Mouse (Mus musculus) stomach, embryonic 16.5 days (tissue): ENCODE measurements around the gene Dtymk. TPM values are rescaled to one million over a fixed set of nuclear protein-coding genes. Genes with fewer than 3 reads are reported as not detected.

Experiments used
- ATAC-seq: fragments of 200-750 bp; cut with Nextera tagmentation; 2 replicates; pipeline ENCODE4 v1.8.0; 2017; ENCODE audit warnings: moderate number of reproducible peaks, moderate TSS enrichment; ENCODE audit not compliant: insufficient read depth, low FRiP score
- H3K27ac ChIP-seq: fragments of 300-500 bp; sonication (generic); 2 replicates; pipeline ENCODE4 v1.5.1; 2014; ENCODE audit warnings: low read length
- H3K27me3 ChIP-seq: fragments of 300-500 bp; sonication (generic); 2 replicates; pipeline ENCODE4 v1.6.1; 2014; ENCODE audit warnings: low read length, control low read depth, mixed read lengths; ENCODE audit not compliant: control insufficient read depth, insufficient read depth
- H3K36me3 ChIP-seq: fragments of 300-500 bp; sonication (generic); 2 replicates; pipeline ENCODE4 v1.6.1; 2014; ENCODE audit warnings: low read length; ENCODE audit not compliant: control insufficient read depth, insufficient read depth
- H3K4me1 ChIP-seq: fragments of 300-500 bp; sonication (generic); 2 replicates; pipeline ENCODE4 v1.6.1; 2014; ENCODE audit warnings: low read length, control low read depth, mixed read lengths; ENCODE audit not compliant: control insufficient read depth, insufficient read depth
- H3K4me2 ChIP-seq: fragments of 300-500 bp; sonication (generic); 2 replicates; pipeline ENCODE4 v1.6.1; 2014; ENCODE audit warnings: low read depth, low read length, mixed read lengths
- H3K4me3 ChIP-seq: fragments of 300-500 bp; sonication (generic); replicated peaks from 2 replicates; pipeline ENCODE4 v1.5.1; 2014; ENCODE audit warnings: mild to moderate bottlenecking, low read length
- H3K9ac ChIP-seq: fragments of 300-500 bp; sonication (generic); 2 replicates; pipeline ENCODE4 v1.6.1; 2014; ENCODE audit warnings: low read length
- H3K9me3 ChIP-seq: fragments of 300-500 bp; sonication (generic); replicated peaks from 2 replicates; pipeline ENCODE4 v1.6.1; 2016; ENCODE audit warnings: low read length, control low read depth; ENCODE audit not compliant: control insufficient read depth
- whole genome bisulfite sequencing: fragments of 180-500 bp; shearing (Covaris S2); extraction: QIAGEN DNeasy Blood & Tissue Kit; methylation state at CpG from one replicate; pipeline ENCODE4 v1.1.7; 2014; 5-methylcytosine and 5-hydroxymethylcytosine counted together
- polyA plus RNA-seq: library from polyadenylated mRNA; unstranded; fragments of >200 nt; fragmentation: Nextera tagmentation; extraction: Ambion mirVana; gene quantifications from 2 replicates; pipeline ENCODE4 v1.2.1, GENCODE M21; 2015

Gene Dtymk
- polyA plus RNA-seq, 1 experiment from 2014 or later = 210 TPM

DNA sequence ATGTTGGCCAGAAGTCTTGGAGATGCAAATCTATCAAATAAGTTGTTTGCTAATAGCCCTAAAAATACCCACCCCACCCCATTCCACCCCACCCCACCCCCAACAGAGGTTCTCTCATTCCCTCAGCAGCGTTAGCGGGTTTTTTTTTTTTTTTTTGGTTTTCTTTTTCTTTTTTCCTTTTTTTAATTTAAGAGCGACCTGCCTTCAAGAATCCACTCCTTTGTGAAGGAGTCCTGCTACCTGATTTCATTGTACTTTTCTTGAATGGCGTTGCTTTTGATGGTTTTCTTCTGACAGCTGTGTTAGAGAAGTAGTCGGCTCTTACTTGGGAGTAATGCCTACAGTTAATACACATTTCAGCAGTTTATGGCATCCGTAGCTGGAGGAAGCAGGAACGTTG is 46.1 kb downstream of the Dtymk start:
- no peaks in the 10 kb centered on the region for H3K27me3 ChIP-seq
- no peak for ATAC-seq
- no peaks in the 10 kb centered on the region for H3K9me3 ChIP-seq
- no peak overlapping the region for H3K27ac ChIP-seq
- WGBS = 20% methylated on average over 7 of the region's 7 CpGs
- peak overlapping the region; percentile 96 for H3K4me3 ChIP-seq
- H3K36me3 ChIP-seq = no peaks in the 10 kb centered on the region
- H3K9ac ChIP-seq = peak overlapping the region; percentile 87
- H3K4me1 ChIP-seq = peaks cover 15% of the 10 kb centered on the region
- peak overlapping the region; percentile 76 for H3K4me2 ChIP-seq

- H3K9me3 ChIP-seq = no peaks in the 10 kb centered on the region
- under 1% methylated on average over 13 of the region's 13 CpGs for WGBS
- no peaks in the 10 kb centered on the region for H3K27me3 ChIP-seq
- peak overlapping the region; percentile 76 for H3K4me2 ChIP-seq
- H3K36me3 ChIP-seq = no peaks in the 10 kb centered on the region
- H3K9ac ChIP-seq = peak overlapping the region; percentile 87
- no peak for ATAC-seq
- peak overlapping the region; percentile 96 for H3K4me3 ChIP-seq
- H3K4me1 ChIP-seq = peaks cover 15% of the 10 kb centered on the region
- H3K27ac ChIP-seq = peak overlapping the region; percentile 90
These were observed 46.5 kb downstream of the Dtymk start for GRCm38 (mm10) chr1:93755291-93755610.

DNA sequence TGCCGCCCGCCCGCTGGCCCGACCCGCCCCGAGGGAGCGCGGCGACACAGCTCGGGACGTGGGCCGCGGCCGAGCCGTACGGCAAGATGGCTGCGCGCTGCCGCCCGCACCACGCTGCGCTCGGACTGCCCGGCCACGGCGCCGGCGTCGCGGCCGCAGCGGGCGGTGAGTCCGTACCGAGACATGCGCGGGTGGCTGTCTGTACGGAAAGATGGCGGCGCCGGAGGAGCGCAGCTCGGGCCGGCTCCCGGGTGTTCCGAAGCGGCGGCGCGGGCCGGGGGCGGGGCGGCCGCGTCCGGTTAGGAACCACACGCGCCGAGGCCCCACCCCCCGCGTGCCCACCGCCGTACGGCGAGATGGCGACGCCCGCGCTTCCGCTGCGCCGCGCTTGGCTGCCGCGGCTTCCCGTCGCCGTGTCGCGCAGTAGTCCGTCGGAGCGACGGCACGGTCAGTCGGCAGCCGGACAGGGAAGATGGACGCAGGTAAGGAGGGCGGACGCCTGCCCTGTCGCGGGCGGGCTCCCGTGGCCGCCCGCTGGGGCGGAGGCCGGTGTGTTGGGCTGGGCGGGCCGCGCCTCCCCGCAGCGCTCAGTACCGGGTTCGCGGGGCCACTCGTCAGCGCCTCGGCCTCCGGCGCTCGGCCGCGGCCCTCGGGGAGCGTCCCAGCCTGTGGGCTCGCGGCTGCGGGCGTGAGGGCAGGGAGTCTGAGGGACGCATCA is 47.0 kb downstream of the Dtymk start, which contains the start of gene Thap4:
Thap4 (minus strand) TSS at position 292 of the 718 bp plus-strand sequence.
- Histone ChIP-seq H3K36me3 (no peaks in the 10 kb centered on the region; the same call in 1 of the 2 replicates), H3K4me1 (peaks cover 15% of the 10 kb centered on the region), H3K9ac (peak within 1 kb of the TSS; percentile 87), H3K9me3 (no peaks in the 10 kb centered on the region), H3K4me2 (peak within 1 kb of the TSS; percentile 95), H3K4me3 (peak within 1 kb of the TSS; percentile 96), H3K27me3 (no peaks in the 10 kb centered on the region), H3K27ac (peak within 1 kb of the TSS; percentile 90)
- ATAC-seq = peak; percentile 94
- WGBS = under 1% methylated on average over 110 of the region's 121 CpGs

DNA sequence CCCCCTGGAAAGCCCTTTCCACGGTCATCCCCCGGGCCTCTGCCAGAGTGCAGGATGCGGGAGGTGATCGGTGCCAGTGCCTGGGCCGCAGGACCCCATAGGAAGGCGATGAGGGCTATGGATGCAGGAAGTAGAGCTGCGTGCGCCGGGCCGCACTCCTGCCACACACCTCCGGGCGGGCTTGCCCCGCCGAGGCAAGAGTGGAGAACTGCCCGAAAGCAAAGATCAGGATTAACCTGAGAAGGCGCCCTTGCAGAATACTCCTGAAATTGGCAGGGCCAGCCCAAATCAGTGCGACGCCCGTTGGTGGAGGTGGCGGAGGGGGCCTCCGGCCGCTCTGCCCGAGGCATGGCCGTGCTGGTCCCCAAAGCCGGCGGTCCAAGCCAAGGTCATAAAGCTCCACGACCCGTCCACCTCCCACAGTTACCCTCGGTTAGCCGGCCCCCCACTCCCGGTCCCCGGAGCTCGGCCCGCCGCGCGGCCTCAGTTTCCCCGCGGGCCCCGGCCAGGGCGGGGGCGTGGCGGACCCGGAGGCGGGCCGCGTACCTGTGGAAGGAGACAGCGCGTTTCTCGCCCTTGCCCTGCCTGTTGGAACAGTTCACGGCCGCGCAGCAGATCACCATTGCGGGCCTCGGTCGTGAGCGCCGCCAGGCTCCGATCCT is 47.7 kb downstream of the Dtymk start:
- no peaks in the 10 kb centered on the region for H3K27me3 ChIP-seq

DNA sequence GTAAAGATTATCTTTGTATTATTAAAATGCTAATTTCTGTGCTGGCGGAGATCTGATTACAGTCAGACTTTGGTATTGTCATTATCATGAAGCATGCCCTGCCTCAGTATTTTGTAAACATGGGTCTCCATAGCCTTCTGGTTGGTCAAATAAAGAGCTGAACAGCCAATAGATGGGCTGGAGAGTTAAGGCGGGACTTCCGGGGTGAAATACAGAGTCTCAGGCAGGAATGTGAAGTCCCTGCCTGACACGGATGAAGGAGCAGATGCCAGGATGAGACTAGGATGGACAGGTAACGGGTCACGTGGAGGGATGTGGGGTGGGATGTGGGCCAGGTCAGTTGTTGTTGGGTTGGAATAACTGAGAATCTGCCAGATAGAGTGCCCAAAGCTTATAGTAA is 50.4 kb downstream of the Dtymk start, which contains the start of gene Atg4b:
Atg4b (plus strand) TSS at position 211 of the 400 bp plus-strand sequence.
- Histone ChIP-seq H3K27ac (no peak within 1 kb of the TSS), H3K36me3 (no peaks in the 10 kb centered on the region; the same call in 1 of the 2 replicates), H3K4me1 (peaks cover 15% of the 10 kb centered on the region), H3K27me3 (no peaks in the 10 kb centered on the region), H3K4me3 (no peak within 1 kb of the TSS), H3K9me3 (no peaks in the 10 kb centered on the region), H3K9ac (no peak within 1 kb of the TSS), H3K4me2 (no peak within 1 kb of the TSS)
- ATAC-seq = no peak
- WGBS = 82% methylated on average over 6 of the region's 6 CpGs

More for the DNA sequence above, 47.7 kb downstream of the Dtymk start:
- ATAC-seq = peak; percentile 23
- no peaks in the 10 kb centered on the region for H3K9me3 ChIP-seq
- H3K36me3 ChIP-seq = no peaks in the 10 kb centered on the region; the same call in 1 of the 2 replicates
- peak overlapping the region; percentile 95 for H3K4me2 ChIP-seq
- peaks cover 15% of the 10 kb centered on the region for H3K4me1 ChIP-seq
- H3K4me3 ChIP-seq = peak overlapping the region; percentile 96
- peak overlapping the region; percentile 90 for H3K27ac ChIP-seq
- WGBS = under 1% methylated on average over 57 of the region's 59 CpGs
- peak overlapping the region; percentile 87 for H3K9ac ChIP-seq

GRCm38 (mm10) chr1:93748539-93748938 is 53.2 kb downstream of the Dtymk start:
- Histone ChIP-seq H3K27ac (no peak overlapping the region), H3K4me2 (no peak overlapping the region), H3K36me3 (no peaks in the 10 kb centered on the region; the same call in 1 of the 2 replicates), H3K27me3 (no peaks in the 10 kb centered on the region), H3K9me3 (no peaks in the 10 kb centered on the region), H3K9ac (no peak overlapping the region), H3K4me1 (peaks cover 7% of the 10 kb centered on the region), H3K4me3 (no peak overlapping the region)
- 97% methylated on average over 1 of the region's 1 CpGs for whole genome bisulfite sequencing
- no peak for ATAC-seq

GRCm38 (mm10) chr1:93746179-93746578 is 55.6 kb downstream of the Dtymk start:
- H3K4me2 ChIP-seq = no peak overlapping the region
- H3K27ac ChIP-seq = no peak overlapping the region
- WGBS = 77% methylated on average over 5 of the region's 5 CpGs
- no peaks in the 10 kb centered on the region for H3K27me3 ChIP-seq
- ATAC-seq = no peak
- no peaks in the 10 kb centered on the region; the same call in 1 of the 2 replicates for H3K36me3 ChIP-seq
- H3K9me3 ChIP-seq = no peaks in the 10 kb centered on the region
- no peak overlapping the region for H3K9ac ChIP-seq
- H3K4me3 ChIP-seq = no peak overlapping the region
- no peaks in the 10 kb centered on the region for H3K4me1 ChIP-seq

- H3K9me3 ChIP-seq = no peaks in the 10 kb centered on the region
- ATAC-seq = no peak
- H3K27ac ChIP-seq = no peak overlapping the region
- H3K36me3 ChIP-seq = no peaks in the 10 kb centered on the region
- H3K4me3 ChIP-seq = no peak overlapping the region
- no peaks in the 10 kb centered on the region for H3K27me3 ChIP-seq
- H3K4me2 ChIP-seq = no peak overlapping the region
- H3K4me1 ChIP-seq = no peaks in the 10 kb centered on the region
- H3K9ac ChIP-seq = no peak overlapping the region
These were observed 58.8 kb downstream of the Dtymk start for GRCm38 (mm10) chr1:93742910-93743309.
